Mouse (Mus musculus) embryonic facial prominence, embryonic 10.5 days (tissue): ENCODE measurements around the gene Gstp1. TPM values are rescaled to one million over a fixed set of nuclear protein-coding genes. Genes with fewer than 3 reads are reported as not detected.
"Not testable (repeated sequence)": the region's sequence is repeated elsewhere in the genome, so short reads cannot be mapped to it uniquely, and the experiment has no call there.

Experiments
- DNase-seq: peaks from one replicate; pipeline ENCODE4 v3.0.0-alpha.2; 2017; ENCODE audit warnings: low spot score
- H3K27ac ChIP-seq: fragments of 300-500 bp; sonication (generic); replicated peaks from 2 replicates; pipeline ENCODE4 v1.5.1; 2016; ENCODE audit warnings: mild to moderate bottlenecking
- H3K27me3 ChIP-seq: fragments of 300-500 bp; sonication (generic); replicated peaks from 2 replicates; pipeline ENCODE4 v1.6.1; 2016; ENCODE audit warnings: low read depth, mild to moderate bottlenecking; ENCODE audit not compliant: poor library complexity, severe bottlenecking
- H3K36me3 ChIP-seq: fragments of 300-500 bp; sonication (generic); replicated peaks from 2 replicates; pipeline ENCODE4 v1.6.1; 2016; ENCODE audit warnings: mild to moderate bottlenecking, moderate library complexity
- H3K4me1 ChIP-seq: fragments of 300-500 bp; sonication (generic); 2 replicates; pipeline ENCODE4 v1.6.1; 2016
- H3K4me3 ChIP-seq: fragments of 300-500 bp; sonication (generic); 2 replicates; pipeline ENCODE4 v1.5.1; 2016; ENCODE audit warnings: mild to moderate bottlenecking, moderate library complexity
- H3K9me3 ChIP-seq: fragments of 300-500 bp; sonication (generic); 2 replicates; pipeline ENCODE4 v1.6.1; 2016; ENCODE audit warnings: mild to moderate bottlenecking
- WGBS: fragments of 180-500 bp; shearing (Covaris S2); methylation state at CpG from one replicate; pipeline ENCODE4 v1.1.7; 2016; 5-methylcytosine and 5-hydroxymethylcytosine counted together
- polyA plus RNA-seq: library from polyadenylated mRNA; unstranded; fragments of >200 nt; fragmentation: Nextera tagmentation; extraction: Ambion mirVana; gene quantifications from 2 replicates; pipeline ENCODE4 v1.2.1, GENCODE M21; 2016

Gstp1 gene
- polyA plus RNA-seq, 1 experiment from 2014 or later: 458 TPM

GRCm38 (mm10) chr19:4058581-4058980, 20.8 kb upstream of the Gstp1 start:
- 90% methylated on average over 5 of the region's 5 CpGs for WGBS
- Histone ChIP-seq H3K27me3 (no peaks in the 10 kb centered on the region), H3K9me3 (no peaks in the 10 kb centered on the region), H3K36me3 (no peaks in the 10 kb centered on the region), H3K4me1 (no peaks in the 10 kb centered on the region), H3K27ac (no peak overlapping the region), H3K4me3 (no peak overlapping the region)
- no peak for DNase-seq

DNA sequence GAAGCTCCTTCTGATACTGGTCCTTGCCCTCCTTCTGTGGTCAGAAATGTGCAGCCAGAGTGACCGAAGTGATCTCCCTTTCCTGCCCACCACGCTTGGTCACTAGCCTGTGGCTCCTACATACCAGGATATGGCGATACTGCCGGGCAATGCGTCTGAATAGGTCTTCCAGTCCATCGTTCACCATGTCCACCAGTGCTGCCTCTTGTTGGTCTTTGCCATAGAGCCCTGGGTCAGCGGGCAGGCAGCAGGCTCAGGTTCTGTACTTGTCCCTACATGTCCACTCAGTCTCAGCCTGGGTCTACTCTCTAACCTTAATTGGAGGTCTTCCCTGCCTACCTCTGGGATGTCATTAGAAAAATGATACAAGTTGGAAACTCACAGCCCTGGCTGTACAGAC, 20.2 kb upstream of the Gstp1 start:
- Histone ChIP-seq H3K27me3 (no peaks in the 10 kb centered on the region), H3K9me3 (no peaks in the 10 kb centered on the region), H3K27ac (no peak overlapping the region), H3K36me3 (no peaks in the 10 kb centered on the region), H3K4me3 (no peak overlapping the region), H3K4me1 (no peaks in the 10 kb centered on the region)
- no peak for DNase-seq
- WGBS: 92% methylated on average over 7 of the region's 7 CpGs

- H3K4me3 ChIP-seq: no peak overlapping the region
- WGBS: 90% methylated on average over 13 of the region's 13 CpGs
- DNase-seq: no peak
- H3K9me3 ChIP-seq: no peaks in the 10 kb centered on the region
- no peaks in the 10 kb centered on the region for H3K36me3 ChIP-seq
- no peak overlapping the region for H3K27ac ChIP-seq
- no peaks in the 10 kb centered on the region for H3K27me3 ChIP-seq
- no peaks in the 10 kb centered on the region for H3K4me1 ChIP-seq
These were observed 19.6 kb upstream of the Gstp1 start for GRCm38 (mm10) chr19:4057389-4057788.

- no peaks in the 10 kb centered on the region for H3K36me3 ChIP-seq
- no peaks in the 10 kb centered on the region for H3K9me3 ChIP-seq
- 42% methylated on average over 4 of the region's 4 CpGs for WGBS
- no peaks in the 10 kb centered on the region for H3K27me3 ChIP-seq
- H3K4me1 ChIP-seq: no peaks in the 10 kb centered on the region
- DNase-seq: no peak
- no peak overlapping the region for H3K27ac ChIP-seq
- H3K4me3 ChIP-seq: no peak overlapping the region
These were observed 18.9 kb upstream of the Gstp1 start for GRCm38 (mm10) chr19:4056727-4057126.

DNA sequence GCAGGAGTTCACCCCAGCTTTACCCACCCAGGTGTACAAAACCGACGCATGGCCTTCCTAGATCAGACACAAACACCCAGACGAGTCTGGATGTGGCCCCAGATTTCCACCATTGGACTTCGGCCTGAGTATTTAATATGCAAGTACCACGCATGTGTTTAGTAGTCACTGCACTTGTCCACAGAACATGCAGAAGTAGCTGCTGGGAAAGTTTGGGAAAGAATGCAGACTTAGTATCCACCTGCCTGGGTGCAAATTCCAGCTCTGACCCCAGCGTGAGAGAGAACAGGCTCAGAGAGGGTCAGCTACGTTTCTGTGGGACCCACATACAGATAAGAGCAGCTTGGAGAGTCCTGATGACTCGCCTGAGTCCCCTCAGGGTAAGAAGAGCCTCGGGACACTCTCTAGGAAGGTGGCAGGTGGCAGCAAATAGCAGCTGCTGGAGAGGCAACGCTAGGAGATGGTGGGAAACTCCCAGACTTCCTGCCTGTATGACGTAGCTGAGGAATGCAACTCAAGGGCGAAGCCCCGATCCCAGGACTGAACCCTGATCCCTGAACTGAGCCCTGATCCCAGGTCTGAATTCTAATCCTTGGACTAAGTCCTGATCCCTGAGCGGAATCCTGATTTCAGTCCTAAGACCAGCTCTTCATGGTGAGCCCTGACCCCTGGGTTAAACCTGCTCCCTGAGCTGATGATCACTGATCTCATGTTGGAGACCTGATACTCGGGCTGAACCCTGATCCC, 18.3 kb upstream of the Gstp1 start:
- no peaks in the 10 kb centered on the region for H3K27me3 ChIP-seq
- DNase-seq: no peak
- no peak overlapping the region for H3K27ac ChIP-seq
- 61% methylated on average over 15 of the region's 15 CpGs for WGBS
- H3K4me3 ChIP-seq: no peak overlapping the region
- H3K36me3 ChIP-seq: no peaks in the 10 kb centered on the region
- H3K9me3 ChIP-seq: no peaks in the 10 kb centered on the region
- no peaks in the 10 kb centered on the region for H3K4me1 ChIP-seq

DNA sequence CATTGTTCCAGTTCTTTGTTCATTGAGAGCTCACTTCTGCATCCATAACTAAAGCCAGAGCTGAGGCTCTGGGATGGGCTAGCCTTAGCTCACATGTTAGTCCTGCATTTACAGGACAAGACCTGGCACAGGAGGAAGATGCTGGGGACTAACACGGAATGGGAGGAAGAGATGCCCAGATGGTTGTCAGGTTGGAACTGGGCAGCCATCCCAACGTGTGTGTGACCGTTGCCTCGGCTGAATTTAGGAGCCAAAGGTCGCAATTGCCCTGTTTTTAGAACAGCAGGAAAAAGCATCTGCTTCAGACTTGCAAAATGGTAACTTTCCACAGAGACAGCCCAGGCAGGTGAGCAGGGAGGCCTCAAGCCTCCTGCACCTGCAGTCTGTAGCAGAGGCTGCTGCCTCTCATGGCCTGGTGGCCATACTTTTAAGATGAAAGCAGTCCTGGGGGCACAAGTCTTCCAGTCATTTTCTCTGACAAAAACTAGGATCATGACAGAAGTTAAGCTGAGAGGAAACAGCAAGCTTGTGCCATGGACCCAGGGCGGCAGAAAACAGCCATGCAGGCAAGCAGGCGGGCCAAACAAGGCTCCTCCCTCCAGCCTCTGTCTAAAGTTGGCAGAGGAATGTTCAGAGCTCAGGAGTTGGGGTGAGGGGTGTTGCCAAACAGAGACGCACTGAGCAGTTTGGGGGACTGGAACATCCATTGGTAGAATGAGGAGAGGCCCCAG, 17.6 kb upstream of the Gstp1 start:
- H3K27me3 ChIP-seq: no peaks in the 10 kb centered on the region
- H3K36me3 ChIP-seq: no peaks in the 10 kb centered on the region
- no peaks in the 10 kb centered on the region for H3K9me3 ChIP-seq
- no peak for DNase-seq
- 72% methylated on average over 8 of the region's 8 CpGs for WGBS
- no peaks in the 10 kb centered on the region for H3K4me1 ChIP-seq
- no peak overlapping the region for H3K27ac ChIP-seq
- H3K4me3 ChIP-seq: no peak overlapping the region

GRCm38 (mm10) chr19:4054613-4055012, 16.8 kb upstream of the Gstp1 start:
- no peaks in the 10 kb centered on the region for H3K27me3 ChIP-seq
- no peaks in the 10 kb centered on the region for H3K4me1 ChIP-seq
- H3K27ac ChIP-seq: no peak overlapping the region
- H3K4me3 ChIP-seq: no peak overlapping the region
- WGBS: 86% methylated on average over 5 of the region's 5 CpGs
- DNase-seq: no peak
- H3K9me3 ChIP-seq: no peaks in the 10 kb centered on the region
- no peaks in the 10 kb centered on the region for H3K36me3 ChIP-seq

DNA sequence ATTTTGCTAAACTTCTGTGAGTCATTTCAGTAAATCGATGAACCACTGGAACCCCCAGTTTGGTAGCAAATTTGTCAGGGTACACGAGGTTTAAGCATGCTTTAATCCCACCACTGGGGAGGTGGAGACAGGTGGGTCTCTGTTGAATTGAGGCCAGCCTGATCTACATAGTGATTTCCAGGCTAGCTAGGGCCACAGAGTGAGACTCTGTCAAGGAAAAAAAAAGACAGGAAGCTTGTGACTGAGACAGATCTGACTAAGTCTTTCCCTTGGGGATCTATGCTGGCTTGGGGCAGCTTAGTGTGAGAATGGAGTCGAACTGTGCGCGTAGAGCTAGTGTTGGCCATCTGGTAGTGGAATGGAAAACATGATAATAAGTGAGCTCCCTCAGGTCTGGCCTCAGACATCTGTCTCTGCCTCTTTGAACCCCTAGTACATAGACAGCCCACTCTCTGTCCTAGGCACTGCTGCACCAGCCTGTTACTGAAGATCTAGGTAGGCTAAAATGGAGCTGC, 14.8 kb upstream of the Gstp1 start:
- no peak for DNase-seq
- no peaks in the 10 kb centered on the region for H3K9me3 ChIP-seq
- WGBS: 78% methylated on average over 5 of the region's 5 CpGs
- H3K4me1 ChIP-seq: no peaks in the 10 kb centered on the region
- H3K27ac ChIP-seq: no peak overlapping the region
- no peak overlapping the region for H3K4me3 ChIP-seq
- H3K36me3 ChIP-seq: no peaks in the 10 kb centered on the region
- no peaks in the 10 kb centered on the region for H3K27me3 ChIP-seq

DNA sequence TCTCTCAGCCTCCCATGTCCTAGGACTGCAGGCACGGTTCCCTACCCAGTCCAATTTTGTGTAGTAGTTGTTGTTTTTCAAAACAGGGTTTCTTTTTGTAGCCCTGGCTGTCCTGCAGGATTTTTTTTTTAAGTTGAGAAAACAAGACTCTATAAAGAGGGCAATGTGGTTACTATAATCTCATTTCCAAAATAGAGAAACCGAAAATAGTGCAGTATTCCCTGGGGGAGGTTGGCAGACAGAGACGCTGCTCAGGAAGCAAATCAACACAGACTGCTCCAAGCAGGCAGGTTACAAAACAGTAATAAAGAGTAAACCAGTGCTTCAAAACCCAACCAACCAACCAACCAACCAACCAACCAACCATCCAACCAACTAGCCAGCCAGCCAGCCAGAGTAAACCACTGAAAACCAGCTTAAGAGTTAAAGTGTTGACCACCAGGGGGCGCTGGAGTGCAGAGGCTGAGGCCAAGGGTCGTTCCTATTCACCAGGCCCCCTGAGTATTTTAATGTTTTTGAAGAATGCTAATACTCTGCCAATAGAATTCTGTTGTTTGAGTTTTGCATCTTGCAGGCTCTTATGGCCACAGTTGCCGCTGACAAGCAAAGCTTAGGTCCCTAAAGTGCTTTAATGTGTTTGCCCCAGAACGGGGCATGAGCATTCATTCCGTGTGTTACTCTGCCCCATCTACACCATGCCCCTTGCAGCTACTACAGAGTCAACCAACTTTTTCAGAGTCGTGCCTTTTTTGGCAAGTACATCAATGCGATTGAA, 14.1 kb upstream of the Gstp1 start:
- 54% methylated on average over 10 of the region's 10 CpGs for WGBS

GRCm38 (mm10) chr19:4051016-4051415, 13.2 kb upstream of the Gstp1 start:
- Histone ChIP-seq H3K9me3 (no peaks in the 10 kb centered on the region), H3K4me1 (no peaks in the 10 kb centered on the region), H3K36me3 (no peaks in the 10 kb centered on the region), H3K27ac (no peak overlapping the region), H3K27me3 (no peaks in the 10 kb centered on the region), H3K4me3 (no peak overlapping the region)
- DNase-seq: no peak
- WGBS: 96% methylated on average over 5 of the region's 5 CpGs

More for the DNA sequence above, 14.1 kb upstream of the Gstp1 start:
- Histone ChIP-seq H3K4me1 (no peaks in the 10 kb centered on the region), H3K27ac (no peak overlapping the region), H3K9me3 (no peaks in the 10 kb centered on the region), H3K4me3 (no peak overlapping the region), H3K36me3 (no peaks in the 10 kb centered on the region), H3K27me3 (no peaks in the 10 kb centered on the region)
- DNase-seq: peak; percentile 76

DNA sequence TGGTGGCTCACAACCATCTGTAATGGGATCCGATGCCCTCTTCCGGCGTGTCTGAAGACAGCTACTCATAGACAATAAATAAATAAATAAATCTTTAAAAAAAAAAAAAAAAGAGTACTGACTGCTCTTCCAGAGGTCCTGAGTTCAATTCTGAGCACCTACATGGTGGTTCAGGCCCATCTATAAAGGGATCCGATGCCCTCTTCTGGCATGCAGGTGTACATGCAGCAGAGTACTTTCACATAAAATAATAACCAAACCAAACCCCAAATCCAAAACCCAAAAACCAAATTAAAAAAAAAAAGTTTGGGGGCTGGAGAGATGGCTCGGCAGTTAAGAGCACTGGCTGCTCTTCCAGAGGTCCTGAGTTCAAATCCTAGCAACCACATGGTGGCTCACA, 11.3 kb upstream of the Gstp1 start:
- H3K27me3 ChIP-seq, H3K4me1 ChIP-seq, H3K4me3 ChIP-seq, H3K9me3 ChIP-seq, H3K36me3 ChIP-seq, DNase-seq, H3K27ac ChIP-seq: not testable (repeated sequence)
- WGBS: 82% methylated on average over 5 of the region's 5 CpGs

DNA sequence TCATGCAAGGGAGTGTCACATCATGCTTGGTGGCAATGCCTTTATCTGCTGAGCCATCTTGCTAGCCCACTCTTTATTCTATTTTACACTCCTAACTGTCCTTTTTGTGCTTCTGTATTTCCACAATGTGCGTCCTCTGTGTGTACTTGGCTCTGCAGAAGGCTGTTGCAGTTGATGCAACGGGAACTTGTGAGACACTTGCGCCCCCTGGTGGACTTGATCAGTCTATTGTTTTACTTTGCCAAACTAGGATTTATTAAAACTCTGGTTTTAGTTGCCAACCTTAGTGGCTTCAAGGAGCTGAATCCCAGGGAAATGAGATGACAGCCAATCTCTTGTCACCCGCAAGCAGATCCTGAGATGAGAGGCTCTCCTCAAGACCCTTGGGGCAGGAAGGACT, 10.1 kb upstream of the Gstp1 start:
- Histone ChIP-seq H3K4me1 (peaks cover 4% of the 10 kb centered on the region; the same call in 1 of the 2 replicates), H3K9me3 (no peaks in the 10 kb centered on the region), H3K4me3 (no peak overlapping the region), H3K27ac (no peak overlapping the region), H3K36me3 (no peaks in the 10 kb centered on the region), H3K27me3 (no peaks in the 10 kb centered on the region)
- 14% methylated on average over 4 of the region's 4 CpGs for WGBS
- peak; percentile 83 for DNase-seq
